Mouse (Mus musculus): ENCODE results near the gene Tmem182. TPM values are rescaled to one million over a fixed set of nuclear protein-coding genes. Genes with fewer than 3 reads are reported as not detected.

Gene Tmem182
- total and polyA plus RNA-seq, 3 experiments = not detected

- no peak overlapping the region for H3K9ac ChIP-seq (ENCODE audit: insufficient read depth, low read depth)
- in situ Hi-C loops (cut with MboI; ENCODE audit: low pct_ligation_motif_present, low pct_unique_long_range_greater_than_20kb, low sequenced_read_pairs) = no loop called here
- dilution Hi-C loops (cut with MboI; ENCODE audit: extremely low pct_ligation_motif_present, extremely low pct_unique_long_range_greater_than_20kb, low sequenced_read_pairs) = no loop called here
Measured at GRCm38 (mm10) chr1:40765521-40765920, 39.9 kb upstream of the Tmem182 start.

GRCm38 (mm10) chr1:40767588-40767987 is 37.8 kb upstream of the Tmem182 start:
- dilution Hi-C loops (cut with MboI; ENCODE audit: extremely low pct_ligation_motif_present, extremely low pct_unique_long_range_greater_than_20kb, low sequenced_read_pairs) = no loop called here
- no peak overlapping the region for H3K9ac ChIP-seq (ENCODE audit: insufficient read depth, low read depth)

More at GRCm38 (mm10) chr1:40765521-40765920, 39.9 kb upstream of the Tmem182 start:
- Histone ChIP-seq H3K27ac (ENCODE audit: insufficient read depth, low read depth) (no peak overlapping the region), H3K36me3 (replicated peaks in 1 of 2; ENCODE audit: control insufficient read depth in 1 of 2, insufficient read depth in 1 of 2, low read length in 1 of 2) (no peaks in the 10 kb centered on the region), H3K4me1 (ENCODE audit: control insufficient read depth in 1 of 2, insufficient read depth in 2 of 2) (no peaks in the 10 kb centered on the region), H3K79me2 (replicated peaks; ENCODE audit: control insufficient read depth, extremely low read depth, insufficient read depth, poor library complexity, severe bottlenecking) (no peaks in the 10 kb centered on the region), H3K4me2 (ENCODE audit: insufficient read depth, low read depth, poor library complexity, severe bottlenecking) (no peak overlapping the region), H3K4me3 (replicated peaks in 1 of 3; ENCODE audit: low read depth in 2 of 3, low read length in 2 of 3, poor library complexity in 1 of 3) (no peak overlapping the region), H3K9me3 (replicated peaks; ENCODE audit: low read length) (peaks cover 66% of the 10 kb centered on the region), H3K27me3 (replicated peaks) (no peaks in the 10 kb centered on the region)
- DNase-seq (ENCODE audit: extremely low read depth) = no peak
- TF ChIP-seq POLR2AphosphoS2 (IDR thresholded peaks at IDR 0.05; ENCODE audit: low read depth, low read length) (no peak), BHLHE40 (IDR thresholded peaks at IDR 0.05; ENCODE audit: low read depth, low read length) (no peak), CHD2 (IDR thresholded peaks at IDR 0.05; ENCODE audit: low read length) (no peak), USF1 (IDR thresholded peaks at IDR 0.05; ENCODE audit: low read depth, low read length) (no peak), KAT2A (IDR thresholded peaks at IDR 0.05; ENCODE audit: insufficient replicate concordance, low read length) (no peak), PAX5 (IDR thresholded peaks at IDR 0.05; ENCODE audit: low read length) (no peak)

DNA sequence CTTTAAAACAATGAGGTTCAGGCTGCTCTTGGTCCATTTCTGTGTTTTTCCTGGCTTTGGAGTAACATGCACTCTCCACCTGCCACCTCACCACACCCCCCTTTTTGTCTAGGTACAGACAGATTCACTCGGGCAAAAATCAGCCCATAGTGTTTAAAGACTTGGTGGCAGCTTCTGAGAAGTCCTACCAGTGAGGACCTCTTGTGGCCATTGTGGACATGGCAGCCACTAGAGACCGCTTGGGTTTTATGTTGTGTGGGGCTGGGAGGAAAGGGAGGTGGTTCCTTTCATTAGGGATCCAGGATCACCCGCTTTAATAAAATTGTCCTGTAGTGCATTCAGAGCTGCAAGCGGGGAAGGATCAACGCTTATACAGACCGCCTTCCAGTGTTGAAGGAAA is 36.8 kb upstream of the Tmem182 start:
- TF ChIP-seq GABPA (IDR thresholded peaks at IDR 0.05; ENCODE audit: insufficient replicate concordance, low read depth, low read length) = no peak
- TF ChIP-seq SIN3A (IDR thresholded peaks at IDR 0.05; ENCODE audit: low read length) = no peak
- TF ChIP-seq MXI1 (IDR thresholded peaks at IDR 0.05; ENCODE audit: low read depth, low read length) = no peak
- no peak for TF ChIP-seq SMC3 (IDR thresholded peaks at IDR 0.05; ENCODE audit: low read depth, low read length)
- no peak for TF ChIP-seq MAZ (IDR thresholded peaks at IDR 0.05; ENCODE audit: low read depth, low read length)
- no peak for TF ChIP-seq ETS1 (conservative IDR thresholded peaks at IDR 0.05; ENCODE audit: low read depth, low read length)
- TF ChIP-seq E2F4 (IDR thresholded peaks at IDR 0.05; ENCODE audit: insufficient replicate concordance, low read depth, low read length) = no peak
- no peak for TF ChIP-seq RCOR1 (conservative IDR thresholded peaks at IDR 0.05; ENCODE audit: low read depth, low read length)
- no peak for TF ChIP-seq MAX (IDR thresholded peaks at IDR 0.05; ENCODE audit: low read length)
- TF ChIP-seq CHD2 (IDR thresholded peaks at IDR 0.05; ENCODE audit: low read length) = no peak
- no peak for TF ChIP-seq CTCF (conservative IDR thresholded peaks at IDR 0.05 in 1 of 2, IDR thresholded peaks at IDR 0.05 in 1 of 2; ENCODE audit: low read depth in 2 of 2, low read length in 2 of 2)
- TF ChIP-seq POLR2AphosphoS2 (IDR thresholded peaks at IDR 0.05; ENCODE audit: low read depth, low read length) = no peak
- no peak for TF ChIP-seq MEF2A (IDR thresholded peaks at IDR 0.05; ENCODE audit: borderline replicate concordance, low read depth, low read length)
- no peak for TF ChIP-seq JUND (conservative IDR thresholded peaks at IDR 0.05; ENCODE audit: low read depth, low read length)
- TF ChIP-seq ELF1 (IDR thresholded peaks at IDR 0.05; ENCODE audit: low read depth, low read length) = no peak
- no peak for TF ChIP-seq ZC3H11A (IDR thresholded peaks at IDR 0.05; ENCODE audit: low read depth, low read length)
- TF ChIP-seq USF2 (conservative IDR thresholded peaks at IDR 0.05; ENCODE audit: low read depth, low read length) = no peak
- TF ChIP-seq NRF1 (IDR thresholded peaks at IDR 0.05; ENCODE audit: low read depth, low read length) = no peak
- no peak for DNase-seq (ENCODE audit: extremely low read depth)

More at GRCm38 (mm10) chr1:40767588-40767987, 37.8 kb upstream of the Tmem182 start:
- in situ Hi-C loops (cut with MboI; ENCODE audit: low pct_ligation_motif_present, low pct_unique_long_range_greater_than_20kb, low sequenced_read_pairs) = no loop called here
- H3K4me2 ChIP-seq (ENCODE audit: insufficient read depth, low read depth, poor library complexity, severe bottlenecking) = no peak overlapping the region
- peaks cover 69% of the 10 kb centered on the region for H3K9me3 ChIP-seq (replicated peaks; ENCODE audit: low read length)
- TF ChIP-seq USF1 (IDR thresholded peaks at IDR 0.05; ENCODE audit: low read depth, low read length) (no peak), MAX (IDR thresholded peaks at IDR 0.05; ENCODE audit: low read length) (no peak), ZKSCAN1 (IDR thresholded peaks at IDR 0.05; ENCODE audit: borderline replicate concordance, low read depth, low read length) (no peak), E2F4 (IDR thresholded peaks at IDR 0.05; ENCODE audit: insufficient replicate concordance, low read depth, low read length) (no peak), MAFK (IDR thresholded peaks at IDR 0.05; ENCODE audit: insufficient replicate concordance, low read length) (no peak), POLR2AphosphoS2 (IDR thresholded peaks at IDR 0.05; ENCODE audit: low read depth, low read length) (no peak), ETS1 (conservative IDR thresholded peaks at IDR 0.05; ENCODE audit: low read depth, low read length) (no peak), NELFE (IDR thresholded peaks at IDR 0.05; ENCODE audit: low read depth, low read length) (no peak), ZMIZ1 (IDR thresholded peaks at IDR 0.05; ENCODE audit: low read depth, low read length) (no peak), NRF1 (IDR thresholded peaks at IDR 0.05; ENCODE audit: low read depth, low read length) (no peak), MYC (IDR thresholded peaks at IDR 0.05; ENCODE audit: low read depth, low read length) (no peak)
- H3K79me2 ChIP-seq (replicated peaks; ENCODE audit: control insufficient read depth, extremely low read depth, insufficient read depth, poor library complexity, severe bottlenecking) = no peaks in the 10 kb centered on the region
- H3K36me3 ChIP-seq (replicated peaks in 1 of 2; ENCODE audit: control insufficient read depth in 1 of 2, insufficient read depth in 1 of 2, low read length in 1 of 2) = no peaks in the 10 kb centered on the region
- H3K27ac ChIP-seq (ENCODE audit: insufficient read depth, low read depth) = no peak overlapping the region
- H3K4me3 ChIP-seq (replicated peaks in 1 of 3; ENCODE audit: low read depth in 2 of 3, low read length in 2 of 3, poor library complexity in 1 of 3) = no peak overlapping the region
- no peaks in the 10 kb centered on the region for H3K27me3 ChIP-seq (replicated peaks)
- no peak for DNase-seq (ENCODE audit: extremely low read depth)
- H3K4me1 ChIP-seq (ENCODE audit: control insufficient read depth in 1 of 2, insufficient read depth in 2 of 2) = no peaks in the 10 kb centered on the region

More for the DNA sequence above, 36.8 kb upstream of the Tmem182 start:
- Histone ChIP-seq H3K79me2 (replicated peaks; ENCODE audit: control insufficient read depth, extremely low read depth, insufficient read depth, poor library complexity, severe bottlenecking) (no peaks in the 10 kb centered on the region), H3K9me3 (replicated peaks; ENCODE audit: low read length) (peaks cover 71% of the 10 kb centered on the region), H3K27me3 (replicated peaks) (no peaks in the 10 kb centered on the region), H3K4me1 (ENCODE audit: control insufficient read depth in 1 of 2, insufficient read depth in 2 of 2) (no peaks in the 10 kb centered on the region), H3K36me3 (replicated peaks in 1 of 2; ENCODE audit: control insufficient read depth in 1 of 2, insufficient read depth in 1 of 2, low read length in 1 of 2) (no peaks in the 10 kb centered on the region), H3K4me2 (ENCODE audit: insufficient read depth, low read depth, poor library complexity, severe bottlenecking) (no peak overlapping the region), H3K9ac (ENCODE audit: insufficient read depth, low read depth) (no peak overlapping the region), H3K4me3 (replicated peaks in 1 of 3; ENCODE audit: low read depth in 2 of 3, low read length in 2 of 3, poor library complexity in 1 of 3) (no peak overlapping the region), H3K27ac (ENCODE audit: insufficient read depth, low read depth) (no peak overlapping the region)
- dilution Hi-C loops (cut with MboI; ENCODE audit: extremely low pct_ligation_motif_present, extremely low pct_unique_long_range_greater_than_20kb, low sequenced_read_pairs) = no loop called here
- in situ Hi-C loops (cut with MboI; ENCODE audit: low pct_ligation_motif_present, low pct_unique_long_range_greater_than_20kb, low sequenced_read_pairs) = no loop called here
